Mouse (Mus musculus): ENCODE results near the gene Gpr88. TPM values are rescaled to one million over a fixed set of nuclear protein-coding genes. Genes with fewer than 3 reads are reported as not detected.

The Gpr88 gene
- polyA plus RNA-seq, 1 experiment from 2014 or later, result 0.94 TPM

DNA sequence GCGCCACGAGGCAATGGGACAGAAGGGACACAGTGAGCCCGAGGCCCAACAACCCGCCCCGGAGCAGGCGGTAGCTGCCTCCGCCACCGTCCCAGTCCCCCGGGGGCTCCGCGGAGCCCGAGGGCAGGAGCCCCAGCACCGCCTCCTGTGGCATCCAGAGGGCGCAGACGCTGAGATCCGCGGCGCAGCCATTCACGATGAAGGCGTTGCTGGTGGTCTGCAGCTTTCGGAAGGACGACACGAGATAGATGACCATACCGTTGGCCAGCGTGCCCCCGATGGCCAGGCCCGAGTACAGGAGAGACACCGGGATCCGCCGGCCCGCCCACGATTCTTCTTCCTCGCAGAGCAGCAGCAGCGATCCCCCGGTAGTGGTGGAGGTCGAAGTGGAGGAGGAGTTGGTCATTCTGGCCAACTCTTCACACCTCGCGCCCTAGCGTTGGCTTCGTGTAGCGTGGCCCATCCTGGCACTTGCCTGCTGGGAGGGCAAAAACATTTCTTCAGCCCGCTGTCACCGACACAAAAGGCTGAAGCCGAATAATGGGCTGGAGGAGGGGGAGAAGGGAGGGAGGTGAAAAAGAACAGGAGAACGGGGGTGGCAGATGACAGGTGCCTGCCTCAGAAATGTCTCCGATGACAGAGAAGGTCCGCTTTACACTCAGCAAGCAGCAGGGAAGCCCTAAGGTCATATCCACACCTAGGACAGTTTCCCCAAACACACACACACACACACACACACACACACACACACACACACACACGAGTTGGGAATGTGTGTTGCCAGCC is 855 bp downstream of the Gpr88 start:
- H3K27me3 ChIP-seq (ENCODE audit: control insufficient read depth, insufficient read depth, low read length), result peaks cover 27% of the 10 kb centered on the region

DNA sequence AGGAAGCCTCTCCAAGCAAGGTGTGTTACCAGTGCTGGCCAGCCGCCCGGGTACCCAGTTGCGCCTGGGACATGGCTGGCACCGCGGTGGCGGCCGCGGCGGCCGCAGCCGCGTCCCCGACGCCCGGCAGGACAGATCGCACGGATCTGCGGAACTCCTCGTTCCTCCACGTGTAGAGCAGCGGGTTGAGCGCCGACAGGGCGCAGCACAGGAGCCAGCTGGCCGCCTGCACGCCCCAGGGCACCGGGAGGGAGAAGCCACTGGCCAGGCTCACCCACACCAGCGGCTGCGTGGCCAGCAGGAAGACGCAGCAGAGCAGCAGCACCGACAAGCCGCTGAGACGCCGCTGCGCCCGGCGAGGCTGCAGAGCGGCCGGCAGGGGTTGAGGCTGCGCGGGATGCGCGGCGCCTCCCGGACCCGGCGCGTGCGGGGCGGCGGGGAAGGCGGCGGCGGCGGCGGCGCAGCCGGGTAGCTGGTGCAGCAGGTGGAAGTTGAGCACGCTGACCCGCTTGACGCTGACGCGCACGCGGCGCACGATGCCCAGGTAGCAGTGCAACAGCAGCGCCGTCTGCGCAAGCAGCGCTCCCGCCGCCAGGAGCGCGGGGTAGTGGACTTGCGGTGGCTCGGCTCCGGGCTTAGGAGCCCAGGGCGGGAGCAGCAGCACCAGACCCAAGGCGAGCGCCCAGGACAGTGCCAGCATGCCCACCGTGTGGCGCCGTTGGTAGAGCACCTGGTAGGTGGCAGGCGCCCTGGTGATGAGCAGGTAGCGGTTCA is 1.6 kb downstream of the Gpr88 start:
- H3K27ac ChIP-seq (ENCODE audit: low read length), result no peak overlapping the region
- no peaks in the 10 kb centered on the region for H3K36me3 ChIP-seq (ENCODE audit: control insufficient read depth, insufficient read depth, low read length)
- peaks cover 21% of the 10 kb centered on the region for H3K4me1 ChIP-seq (ENCODE audit: control insufficient read depth, insufficient read depth, low read length)
- no peaks in the 10 kb centered on the region for H3K9me3 ChIP-seq (replicated peaks; ENCODE audit: control insufficient read depth, low read length)
- WGBS, result under 1% methylated on average over 86 of the region's 86 CpGs
- peak overlapping the region; percentile 57 for H3K4me3 ChIP-seq (replicated peaks; ENCODE audit: low read length)
- H3K27me3 ChIP-seq (ENCODE audit: control insufficient read depth, insufficient read depth, low read length), result peaks cover 27% of the 10 kb centered on the region
- peak; percentile 37; the same call in 1 of the 2 replicates for ATAC-seq (ENCODE audit: insufficient read depth, low FRiP score)
- peak overlapping the region; percentile 69 for H3K9ac ChIP-seq (ENCODE audit: low read length)
- H3K4me2 ChIP-seq (ENCODE audit: low read depth, low read length), result peak overlapping the region; percentile 99

More for the DNA sequence above, 855 bp downstream of the Gpr88 start:
- H3K27ac ChIP-seq (ENCODE audit: low read length), result no peak overlapping the region
- H3K4me3 ChIP-seq (replicated peaks; ENCODE audit: low read length), result peak overlapping the region; percentile 57
- WGBS, result under 1% methylated on average over 48 of the region's 48 CpGs
- peak overlapping the region; percentile 99 for H3K4me2 ChIP-seq (ENCODE audit: low read depth, low read length)
- H3K9me3 ChIP-seq (replicated peaks; ENCODE audit: control insufficient read depth, low read length), result no peaks in the 10 kb centered on the region
- peaks cover 21% of the 10 kb centered on the region for H3K4me1 ChIP-seq (ENCODE audit: control insufficient read depth, insufficient read depth, low read length)
- H3K36me3 ChIP-seq (ENCODE audit: control insufficient read depth, insufficient read depth, low read length), result no peaks in the 10 kb centered on the region
- peak overlapping the region; percentile 69 for H3K9ac ChIP-seq (ENCODE audit: low read length)
- ATAC-seq (ENCODE audit: insufficient read depth, low FRiP score), result peak; percentile 49; the same call in 1 of the 2 replicates

DNA sequence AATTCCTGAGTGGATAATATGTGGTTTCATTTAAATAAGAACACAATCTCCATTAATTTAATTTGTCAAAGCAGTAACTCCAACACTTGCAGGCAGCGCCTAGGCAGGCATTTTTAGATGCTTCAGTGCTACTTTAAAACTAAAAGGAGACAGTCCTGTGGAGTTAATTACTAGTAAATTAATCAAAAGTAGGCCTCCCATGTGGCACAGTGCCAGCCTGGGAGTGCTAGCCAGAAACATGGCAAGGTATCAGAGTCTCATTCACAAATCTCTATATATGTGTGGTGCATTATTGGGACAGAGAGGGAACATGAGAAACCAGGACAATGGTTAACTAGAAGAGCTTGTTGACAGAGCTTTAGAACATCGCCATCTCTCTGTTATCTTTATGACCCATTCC is 4.3 kb downstream of the Gpr88 start:
- H3K4me2 ChIP-seq (ENCODE audit: low read depth, low read length), result no peak overlapping the region
- H3K9ac ChIP-seq (ENCODE audit: low read length), result no peak overlapping the region
- ATAC-seq (ENCODE audit: insufficient read depth, low FRiP score), result no peak
- no peak overlapping the region for H3K27ac ChIP-seq (ENCODE audit: low read length)
- peaks cover 27% of the 10 kb centered on the region for H3K27me3 ChIP-seq (ENCODE audit: control insufficient read depth, insufficient read depth, low read length)
- 79% methylated on average over 2 of the region's 2 CpGs for WGBS
- H3K36me3 ChIP-seq (ENCODE audit: control insufficient read depth, insufficient read depth, low read length), result no peaks in the 10 kb centered on the region
- H3K9me3 ChIP-seq (replicated peaks; ENCODE audit: control insufficient read depth, low read length), result no peaks in the 10 kb centered on the region
- H3K4me1 ChIP-seq (ENCODE audit: control insufficient read depth, insufficient read depth, low read length), result peaks cover 21% of the 10 kb centered on the region
- no peak overlapping the region for H3K4me3 ChIP-seq (replicated peaks; ENCODE audit: low read length)

DNA sequence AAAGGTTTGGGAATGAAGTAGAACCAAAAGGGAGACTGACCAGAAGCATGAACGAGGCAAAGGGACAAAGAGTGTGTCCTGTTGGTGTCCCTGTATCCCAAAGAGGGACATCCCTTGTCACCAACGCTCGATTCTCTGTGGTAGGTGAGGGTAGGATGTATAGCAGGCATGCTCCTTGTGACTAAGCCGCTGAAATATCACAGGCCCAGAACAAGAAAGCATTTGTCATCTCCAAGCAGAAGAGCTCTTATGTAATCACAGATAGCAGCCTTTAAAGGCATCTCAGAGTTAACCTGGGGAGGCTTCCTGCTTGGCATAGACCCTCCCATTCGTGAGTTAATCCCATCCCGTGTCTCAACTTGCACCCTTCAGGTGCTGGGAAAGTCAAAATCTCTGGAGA is 8.8 kb downstream of the Gpr88 start:
- no peak for ATAC-seq (ENCODE audit: insufficient read depth, low FRiP score)
- no peak overlapping the region for H3K4me2 ChIP-seq (ENCODE audit: low read depth, low read length)
- H3K27me3 ChIP-seq (ENCODE audit: control insufficient read depth, insufficient read depth, low read length), result no peaks in the 10 kb centered on the region
- H3K9me3 ChIP-seq (replicated peaks; ENCODE audit: control insufficient read depth, low read length), result no peaks in the 10 kb centered on the region
- WGBS, result 50% methylated on average over 6 of the region's 6 CpGs
- H3K27ac ChIP-seq (ENCODE audit: low read length), result no peak overlapping the region
- no peaks in the 10 kb centered on the region for H3K36me3 ChIP-seq (ENCODE audit: control insufficient read depth, insufficient read depth, low read length)
- no peak overlapping the region for H3K9ac ChIP-seq (ENCODE audit: low read length)
- no peaks in the 10 kb centered on the region; the same call in 1 of the 2 replicates for H3K4me1 ChIP-seq (ENCODE audit: control insufficient read depth, insufficient read depth, low read length)
- no peak overlapping the region for H3K4me3 ChIP-seq (replicated peaks; ENCODE audit: low read length)

DNA sequence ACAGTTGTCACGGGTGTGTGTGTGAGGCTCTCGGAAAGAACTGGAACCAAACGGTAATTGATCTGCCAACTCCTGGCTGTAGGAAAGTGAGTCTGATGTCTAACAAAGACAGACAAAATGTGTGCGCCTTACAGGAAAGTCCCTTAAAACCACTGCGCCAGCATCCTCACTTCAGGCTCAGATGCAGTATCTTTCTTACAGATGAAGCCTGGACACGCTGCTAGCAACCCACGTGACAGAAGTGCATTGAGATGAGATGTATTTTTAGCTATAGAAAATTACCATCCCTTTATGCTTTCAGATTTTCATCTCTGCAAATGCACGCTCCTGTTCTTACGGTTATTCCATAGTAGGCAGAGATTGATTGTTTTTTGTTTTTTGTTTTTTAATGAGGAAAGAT is 10.6 kb downstream of the Gpr88 start:
- no peak overlapping the region for H3K9ac ChIP-seq (ENCODE audit: low read length)
- H3K4me3 ChIP-seq (replicated peaks; ENCODE audit: low read length), result no peak overlapping the region
- H3K4me2 ChIP-seq (ENCODE audit: low read depth, low read length), result no peak overlapping the region
- no peaks in the 10 kb centered on the region; the same call in 1 of the 2 replicates for H3K4me1 ChIP-seq (ENCODE audit: control insufficient read depth, insufficient read depth, low read length)
- H3K27ac ChIP-seq (ENCODE audit: low read length), result no peak overlapping the region
- H3K36me3 ChIP-seq (ENCODE audit: control insufficient read depth, insufficient read depth, low read length), result no peaks in the 10 kb centered on the region
- 80% methylated on average over 9 of the region's 9 CpGs for WGBS
- H3K27me3 ChIP-seq (ENCODE audit: control insufficient read depth, insufficient read depth, low read length), result no peaks in the 10 kb centered on the region
- no peak for ATAC-seq (ENCODE audit: insufficient read depth, low FRiP score)
- no peaks in the 10 kb centered on the region for H3K9me3 ChIP-seq (replicated peaks; ENCODE audit: control insufficient read depth, low read length)

DNA sequence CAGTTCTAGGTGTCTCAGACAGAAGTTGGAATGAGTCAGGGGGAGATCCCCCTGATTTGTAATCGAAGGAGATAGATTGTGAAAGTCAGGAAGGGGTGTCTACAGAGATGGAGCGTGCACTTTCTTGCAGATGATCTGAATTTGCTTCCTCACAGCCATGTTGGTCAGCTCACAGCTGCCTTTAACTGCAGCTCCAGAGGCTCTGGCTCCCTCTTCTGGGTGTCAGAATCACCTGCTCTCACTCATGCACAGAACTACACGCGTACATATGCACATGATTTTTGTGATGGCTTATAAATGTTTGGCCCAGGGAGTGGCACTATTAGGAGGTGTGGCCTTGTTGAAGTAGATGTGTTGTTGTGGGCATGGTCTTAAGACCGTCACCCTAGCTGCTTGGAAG is 15.8 kb downstream of the Gpr88 start:
- Histone ChIP-seq H3K36me3 (ENCODE audit: control insufficient read depth, insufficient read depth, low read length) (no peaks in the 10 kb centered on the region), H3K4me1 (ENCODE audit: control insufficient read depth, insufficient read depth, low read length) (no peaks in the 10 kb centered on the region), H3K4me3 (replicated peaks; ENCODE audit: low read length) (no peak overlapping the region), H3K27me3 (ENCODE audit: control insufficient read depth, insufficient read depth, low read length) (no peaks in the 10 kb centered on the region), H3K9ac (ENCODE audit: low read length) (no peak overlapping the region), H3K4me2 (ENCODE audit: low read depth, low read length) (no peak overlapping the region), H3K27ac (ENCODE audit: low read length) (no peak overlapping the region), H3K9me3 (replicated peaks; ENCODE audit: control insufficient read depth, low read length) (no peaks in the 10 kb centered on the region)
- ATAC-seq (ENCODE audit: insufficient read depth, low FRiP score), result no peak
- WGBS, result 85% methylated on average over 5 of the region's 5 CpGs

DNA sequence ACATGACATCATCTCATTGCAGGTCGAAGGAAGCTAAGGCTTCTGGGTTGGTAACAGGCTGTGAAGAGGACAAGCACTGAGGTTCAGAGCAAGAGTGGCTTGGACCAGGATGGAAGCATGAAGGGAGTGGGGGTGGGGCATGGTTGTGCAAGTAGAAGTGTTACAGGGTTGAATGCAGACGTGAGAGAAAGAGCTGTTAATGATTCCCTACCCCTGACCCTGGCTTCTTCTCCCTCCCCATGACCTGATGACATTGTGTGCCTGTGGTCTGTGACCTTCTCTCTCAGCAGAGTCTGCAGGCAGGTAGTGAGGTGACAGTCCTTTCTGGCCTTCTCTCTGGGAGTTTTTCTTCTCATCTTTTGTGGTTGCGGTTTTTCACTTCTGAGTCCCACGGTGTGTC is 16.4 kb downstream of the Gpr88 start:
- 72% methylated on average over 4 of the region's 4 CpGs for WGBS
- H3K27me3 ChIP-seq (ENCODE audit: control insufficient read depth, insufficient read depth, low read length), result no peaks in the 10 kb centered on the region
- H3K9me3 ChIP-seq (replicated peaks; ENCODE audit: control insufficient read depth, low read length), result no peaks in the 10 kb centered on the region
- no peaks in the 10 kb centered on the region for H3K4me1 ChIP-seq (ENCODE audit: control insufficient read depth, insufficient read depth, low read length)
- H3K36me3 ChIP-seq (ENCODE audit: control insufficient read depth, insufficient read depth, low read length), result no peaks in the 10 kb centered on the region
- no peak overlapping the region for H3K9ac ChIP-seq (ENCODE audit: low read length)
- no peak overlapping the region for H3K4me2 ChIP-seq (ENCODE audit: low read depth, low read length)
- no peak for ATAC-seq (ENCODE audit: insufficient read depth, low FRiP score)
- H3K27ac ChIP-seq (ENCODE audit: low read length), result no peak overlapping the region
- no peak overlapping the region for H3K4me3 ChIP-seq (replicated peaks; ENCODE audit: low read length)

DNA sequence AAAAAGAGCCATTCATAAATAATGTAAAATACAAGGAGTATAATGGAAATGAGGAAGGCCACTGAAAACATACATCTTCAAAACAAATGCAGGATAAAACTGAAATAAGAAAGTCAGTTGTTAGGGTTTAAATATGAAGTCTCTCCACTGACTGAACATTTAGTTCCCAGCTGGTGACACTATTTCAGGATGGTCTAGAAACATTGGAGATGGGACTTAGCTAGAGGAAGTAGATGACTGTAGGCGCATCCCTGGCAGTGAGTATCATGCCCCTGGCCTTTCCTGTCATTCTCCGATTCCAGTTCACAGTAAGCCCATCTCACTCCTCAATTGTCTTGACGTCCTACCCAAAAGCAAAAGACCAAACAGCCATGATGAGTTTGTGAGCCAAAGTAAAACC is 19.8 kb downstream of the Gpr88 start:
- H3K9me3 ChIP-seq (replicated peaks; ENCODE audit: control insufficient read depth, low read length), result no peaks in the 10 kb centered on the region
- WGBS, result 82% methylated on average over 3 of the region's 3 CpGs
- ATAC-seq (ENCODE audit: insufficient read depth, low FRiP score), result no peak
- H3K9ac ChIP-seq (ENCODE audit: low read length), result no peak overlapping the region
- H3K36me3 ChIP-seq (ENCODE audit: control insufficient read depth, insufficient read depth, low read length), result no peaks in the 10 kb centered on the region
- H3K4me1 ChIP-seq (ENCODE audit: control insufficient read depth, insufficient read depth, low read length), result no peaks in the 10 kb centered on the region
- H3K27ac ChIP-seq (ENCODE audit: low read length), result no peak overlapping the region
- no peak overlapping the region for H3K4me3 ChIP-seq (replicated peaks; ENCODE audit: low read length)
- H3K27me3 ChIP-seq (ENCODE audit: control insufficient read depth, insufficient read depth, low read length), result no peaks in the 10 kb centered on the region
- H3K4me2 ChIP-seq (ENCODE audit: low read depth, low read length), result no peak overlapping the region

DNA sequence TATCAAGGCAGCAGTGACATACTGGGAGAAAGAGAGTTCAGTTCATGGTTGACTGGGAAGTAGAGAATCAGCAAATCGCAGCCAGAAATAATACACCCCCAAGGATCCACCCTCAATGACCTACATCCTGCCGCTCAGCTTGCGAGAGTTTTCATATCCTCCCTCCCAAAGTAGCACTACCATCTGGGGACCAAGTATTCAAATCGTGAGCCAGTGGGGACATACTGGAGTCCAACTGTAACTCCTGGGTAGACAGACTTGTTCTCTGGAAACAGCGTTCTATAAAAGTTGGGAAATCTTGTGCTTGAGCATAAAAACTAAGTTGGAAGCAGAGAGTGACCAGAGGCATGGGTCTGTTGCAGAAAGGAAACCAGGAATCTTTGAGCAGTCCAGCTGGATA is 20.5 kb downstream of the Gpr88 start:
- WGBS, result 81% methylated on average over 5 of the region's 5 CpGs
- Histone ChIP-seq H3K4me2 (ENCODE audit: low read depth, low read length) (no peak overlapping the region), H3K9ac (ENCODE audit: low read length) (no peak overlapping the region), H3K27me3 (ENCODE audit: control insufficient read depth, insufficient read depth, low read length) (no peaks in the 10 kb centered on the region), H3K27ac (ENCODE audit: low read length) (no peak overlapping the region), H3K9me3 (replicated peaks; ENCODE audit: control insufficient read depth, low read length) (no peaks in the 10 kb centered on the region), H3K4me1 (ENCODE audit: control insufficient read depth, insufficient read depth, low read length) (no peaks in the 10 kb centered on the region), H3K36me3 (ENCODE audit: control insufficient read depth, insufficient read depth, low read length) (no peaks in the 10 kb centered on the region), H3K4me3 (replicated peaks; ENCODE audit: low read length) (no peak overlapping the region)
- no peak for ATAC-seq (ENCODE audit: insufficient read depth, low FRiP score)
